Mouse (Mus musculus) ovary, adult 18-20 months (tissue): Measurements from ENCODE around the gene Tspoap1.

Experiments used
- DNase-seq: peaks from one replicate; pipeline ENCODE4 v3.0.0; 2022; ENCODE audit warnings: low spot score, mixed read lengths

Gene Tspoap1

DNA sequence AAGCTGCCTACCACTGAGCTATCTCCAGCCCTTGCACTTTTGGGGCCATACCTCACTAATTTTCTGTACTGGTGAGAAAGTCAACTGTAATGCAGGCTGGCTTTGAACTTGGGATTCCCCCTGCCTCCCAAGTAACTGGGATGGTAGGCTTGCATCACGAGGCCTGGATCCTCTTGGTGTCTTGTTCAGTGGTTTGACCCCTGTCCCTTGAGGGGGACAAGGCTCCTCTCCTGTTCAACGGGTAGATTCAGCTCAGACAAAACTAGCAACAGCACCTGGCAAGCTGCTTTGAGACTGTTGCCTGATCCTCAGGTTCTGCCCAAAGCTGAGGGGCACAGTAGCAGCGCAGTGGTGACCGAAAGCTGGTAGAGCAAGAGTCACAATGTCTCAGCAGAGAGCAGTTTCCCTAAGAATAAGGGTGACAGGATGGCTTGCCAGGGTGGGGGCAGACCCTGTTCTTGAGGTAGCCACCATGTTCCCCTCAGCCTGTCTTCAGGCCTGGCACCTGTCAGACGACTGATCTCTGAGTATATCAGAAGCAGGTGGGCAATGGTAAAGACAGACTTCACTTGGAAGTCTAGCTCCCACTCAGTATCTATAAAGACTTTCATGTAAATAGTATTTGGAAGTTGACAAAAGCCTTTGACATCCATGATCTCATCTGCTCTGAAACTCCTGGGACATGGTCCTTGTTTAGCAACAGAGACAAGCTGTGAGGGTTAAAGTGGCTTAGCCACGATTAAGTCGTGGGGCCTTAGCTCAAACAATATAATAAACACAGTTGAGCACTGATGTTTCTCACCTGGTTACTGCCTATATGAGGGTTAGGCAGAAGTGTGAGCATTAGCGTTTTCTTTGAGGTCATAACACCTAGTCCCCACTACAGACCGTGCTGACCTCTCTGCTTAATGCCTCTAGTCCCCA lies 14.4 kb upstream of the Tspoap1 start:
- no peak for DNase-seq

DNA sequence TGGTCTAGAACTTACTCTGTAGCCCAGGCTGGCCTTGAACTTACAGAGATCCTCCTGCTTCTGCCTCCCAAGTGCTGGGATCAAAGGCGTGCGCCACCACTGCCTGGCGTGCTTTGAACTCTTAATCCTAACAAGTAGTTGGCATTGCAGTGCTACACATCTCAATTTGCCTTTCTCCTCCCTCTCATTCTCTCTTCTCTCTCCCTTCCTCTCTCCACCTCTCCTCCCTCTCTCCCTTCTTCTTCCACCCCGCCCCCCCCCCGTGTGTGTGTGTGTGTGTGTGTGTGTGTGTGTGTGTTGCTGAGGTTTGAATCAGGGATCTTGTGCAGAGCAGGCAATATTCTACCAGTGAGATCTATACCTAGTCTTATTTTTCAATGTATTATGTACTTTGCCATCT lies 13.0 kb upstream of the Tspoap1 start:
- no peak for DNase-seq

DNA sequence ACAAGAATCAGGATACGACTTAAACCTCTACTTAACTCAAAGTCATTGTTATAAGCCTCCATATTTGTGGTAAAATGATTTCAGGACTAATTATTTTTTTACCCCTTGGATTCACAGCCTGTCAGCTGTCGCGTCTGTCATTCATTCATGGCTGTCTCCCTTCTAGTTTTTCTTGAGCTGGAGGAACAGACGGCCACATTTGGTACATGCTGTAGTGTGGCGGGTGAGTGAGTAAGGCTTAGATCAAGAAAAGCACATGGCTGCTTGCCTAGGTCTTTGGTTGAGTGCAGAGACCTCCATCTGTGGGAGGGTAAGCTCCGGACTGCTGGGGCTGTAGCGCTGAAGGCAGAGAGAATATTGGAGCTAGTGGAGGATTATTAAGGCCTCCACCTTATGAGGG lies 12.6 kb upstream of the Tspoap1 start:
- no peak for DNase-seq

DNA sequence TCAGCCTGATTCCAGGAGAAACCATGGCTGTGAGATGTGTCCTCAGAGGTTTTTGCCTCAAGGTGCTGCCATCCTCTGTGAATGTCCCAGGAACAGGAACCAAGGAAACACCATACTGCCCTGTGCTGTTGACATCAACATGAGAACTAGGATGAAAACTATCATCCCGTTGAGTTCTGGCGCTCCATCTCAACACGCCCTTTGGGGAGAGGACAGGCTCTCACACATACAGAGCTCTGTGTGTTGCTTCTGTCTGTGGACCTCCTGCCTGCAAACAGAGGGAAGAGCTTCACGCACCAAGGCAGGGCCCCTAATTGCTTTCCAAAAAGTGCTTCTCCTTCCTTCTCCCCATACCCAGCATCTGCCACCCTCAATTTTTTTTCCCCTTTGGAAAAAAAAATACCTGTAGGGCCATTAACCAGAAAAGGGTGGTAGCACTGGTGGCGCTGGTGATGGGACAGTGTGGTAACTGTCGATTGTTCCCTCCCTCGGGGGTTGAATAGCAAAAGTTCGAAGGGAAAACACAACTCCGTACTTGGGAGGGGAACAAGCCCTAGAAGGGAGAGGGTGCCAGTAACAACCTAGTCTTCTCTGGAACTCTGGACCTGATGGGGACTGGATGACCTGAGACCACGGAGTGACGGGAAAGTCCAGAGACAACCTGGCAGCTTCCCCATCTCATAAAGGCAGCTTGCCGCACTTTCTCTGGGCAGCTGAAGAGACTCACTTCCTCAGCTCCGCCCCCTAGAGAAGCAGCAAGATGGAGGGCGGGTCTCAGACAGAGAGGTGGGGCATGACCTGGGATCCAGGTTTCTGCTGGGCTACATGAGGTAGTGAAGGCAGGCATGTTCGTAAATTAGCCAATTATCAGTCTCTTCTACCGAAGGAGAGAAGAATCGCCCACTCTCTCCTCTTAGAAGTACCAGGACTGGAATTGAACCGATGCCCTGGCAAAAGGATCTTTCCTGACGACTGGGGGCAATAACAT lies 11.9 kb upstream of the Tspoap1 start:
- DNase-seq, result no peak

DNA sequence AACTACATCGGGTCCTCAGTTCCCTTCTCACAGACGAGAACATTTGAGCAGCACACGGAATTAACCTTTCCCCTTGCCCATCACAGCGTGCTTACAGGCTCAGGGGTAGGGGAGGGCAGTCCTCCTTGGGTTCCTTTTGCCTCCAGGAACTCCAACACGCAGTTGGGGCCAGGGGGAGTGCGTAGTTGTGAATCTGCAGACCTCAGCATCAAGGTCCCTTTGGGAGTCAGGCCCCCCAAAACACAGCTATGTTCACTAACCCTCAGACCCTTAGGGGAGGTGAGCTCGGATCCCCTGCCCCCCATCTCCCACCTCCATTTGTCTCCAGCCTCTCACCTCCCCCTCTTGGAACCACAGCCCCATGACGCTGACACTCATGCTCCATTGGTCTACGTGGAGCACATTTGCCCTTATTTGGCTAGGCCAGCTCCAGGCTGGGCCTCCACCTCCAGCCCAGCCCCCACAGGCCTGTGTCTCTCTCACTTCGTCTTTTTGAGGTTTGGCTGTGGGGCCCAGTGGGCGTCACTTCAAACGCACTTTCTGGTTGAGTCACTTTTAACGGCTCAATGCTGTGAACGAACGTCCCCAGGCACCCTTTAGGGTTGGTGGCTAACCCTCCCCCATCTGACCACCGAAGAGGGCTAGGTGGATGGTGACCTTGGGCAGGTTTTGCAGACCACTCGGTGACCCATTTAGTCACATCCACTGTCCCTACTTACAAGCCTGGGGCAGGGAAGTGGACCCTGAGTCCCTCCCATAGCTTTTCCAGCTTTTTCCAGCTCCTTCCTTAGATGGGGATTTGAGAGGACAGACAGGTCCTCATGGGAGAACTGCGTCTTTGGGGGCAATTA lies 10.9 kb upstream of the Tspoap1 start:
- no peak for DNase-seq

DNA sequence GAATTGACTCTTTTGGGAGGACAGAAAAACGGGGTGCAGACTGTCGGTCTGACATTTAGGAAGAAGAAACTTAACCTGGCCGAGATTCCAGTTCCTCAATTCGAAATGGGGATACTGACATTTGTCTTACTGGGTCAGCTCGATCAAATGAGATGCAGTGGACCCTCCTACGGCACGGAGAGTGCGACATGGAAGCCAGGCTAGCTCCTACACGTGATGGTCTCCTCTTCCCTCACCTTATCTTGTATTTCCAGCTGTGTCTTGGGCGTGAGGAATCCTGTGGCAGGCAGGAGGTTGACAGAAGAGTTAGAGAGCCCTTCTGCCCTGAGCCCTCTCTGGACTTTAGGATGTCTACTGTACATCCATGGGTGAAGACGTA lies 10.3 kb upstream of the Tspoap1 start:
- no peak for DNase-seq

DNA sequence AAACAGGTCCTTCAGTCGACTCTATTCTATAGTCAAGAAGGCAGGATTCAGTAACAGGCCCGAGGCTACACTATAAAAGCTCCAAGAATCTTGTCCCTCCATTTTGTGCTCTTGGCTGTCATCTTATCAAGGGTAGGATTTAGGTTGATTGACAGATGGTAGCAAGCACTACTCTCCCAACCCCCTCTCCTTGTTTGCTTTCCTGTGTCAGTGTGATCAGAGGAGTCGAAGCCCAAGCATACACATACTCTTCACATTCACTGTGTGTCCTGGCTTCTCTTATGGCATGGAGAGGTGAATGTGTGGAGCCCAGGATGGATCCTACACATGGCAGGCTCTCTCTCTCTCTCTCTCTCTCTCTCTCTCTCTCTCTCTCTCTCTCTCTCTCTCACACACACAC lies 9.8 kb upstream of the Tspoap1 start:
- no peak for DNase-seq

DNA sequence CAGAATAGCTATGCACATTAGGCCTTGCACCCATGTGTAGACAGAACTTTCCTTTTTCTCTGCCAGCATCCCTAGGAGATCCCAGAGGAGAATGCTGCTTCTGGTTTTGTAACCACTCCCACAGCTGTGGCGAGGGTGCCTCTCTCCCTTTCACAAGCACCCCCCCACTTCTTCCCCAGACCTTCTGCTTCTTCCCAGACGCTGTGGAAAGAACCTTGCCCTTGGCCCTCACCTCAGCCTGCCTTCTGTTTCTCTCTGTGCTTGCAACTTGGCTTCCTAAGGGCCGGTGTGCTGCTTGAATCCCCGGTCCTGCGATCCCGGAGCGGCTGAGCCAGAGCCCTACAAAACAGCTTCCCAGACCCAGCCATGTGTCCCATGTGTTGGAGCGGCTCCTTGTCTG lies 9.3 kb upstream of the Tspoap1 start:
- DNase-seq, result no peak

DNA sequence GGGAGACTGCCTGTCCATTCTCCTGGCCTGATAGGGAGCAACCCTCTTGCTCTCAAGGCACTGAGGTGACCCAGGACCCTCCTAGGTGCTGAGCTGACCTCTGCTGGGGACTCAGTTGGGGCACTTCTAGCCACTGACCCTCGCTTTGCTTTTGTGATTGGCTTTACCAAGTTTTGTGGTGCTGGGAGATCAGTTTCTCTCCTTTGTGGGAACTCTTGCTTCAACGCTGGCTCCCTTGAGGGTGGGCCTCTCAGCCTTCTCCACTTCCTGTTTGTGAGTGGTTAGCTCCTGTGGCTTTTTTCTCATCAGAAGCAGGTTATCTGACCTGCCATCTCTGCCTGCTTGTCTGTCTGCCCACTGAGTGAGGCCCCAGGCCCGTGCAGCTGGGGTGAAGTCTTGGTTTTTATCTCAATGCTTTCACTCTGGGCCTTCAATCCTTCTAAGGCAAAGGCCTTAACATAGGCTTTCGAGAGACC lies 8.8 kb upstream of the Tspoap1 start:
- DNase-seq, result no peak

DNA sequence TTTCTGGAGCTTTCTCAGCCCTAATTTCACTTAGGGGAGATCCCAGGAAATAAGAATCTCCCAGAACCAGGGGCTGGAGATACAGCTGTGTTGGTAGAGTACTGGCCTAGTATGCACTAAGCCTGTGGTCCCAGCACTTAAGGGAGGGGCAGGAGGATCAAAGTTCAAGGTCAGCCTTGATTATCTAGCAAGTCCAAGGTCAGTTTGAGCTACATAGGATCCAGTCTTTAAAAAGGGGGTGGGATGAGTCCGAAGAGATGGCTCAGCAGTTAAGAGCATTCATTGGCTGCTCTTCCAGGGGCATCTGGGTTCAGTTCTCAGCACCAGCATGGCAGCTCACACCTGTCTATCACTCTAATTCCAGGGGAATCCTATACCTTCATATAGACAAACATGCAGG lies 8.0 kb upstream of the Tspoap1 start:
- DNase-seq, result no peak

DNA sequence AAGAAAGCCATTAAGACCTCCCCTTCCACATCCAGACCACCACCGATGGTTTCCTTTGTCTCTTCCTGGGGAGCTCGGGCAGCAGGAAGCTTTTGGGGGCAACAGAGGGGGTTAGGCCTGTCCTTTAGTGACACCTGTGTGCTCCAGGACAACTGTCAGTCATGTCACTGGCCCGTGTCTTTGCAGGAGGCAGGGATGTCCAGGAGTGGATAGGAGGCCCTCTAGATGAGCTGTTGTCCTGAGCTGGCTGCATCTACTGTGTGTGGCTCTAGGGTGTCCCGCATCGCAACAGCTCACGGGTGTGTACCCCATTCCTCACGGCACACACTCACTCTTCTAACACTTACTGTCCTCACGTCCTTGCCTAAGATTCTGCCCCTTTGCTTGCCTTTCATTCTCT lies 7.1 kb upstream of the Tspoap1 start:
- DNase-seq, result no peak

DNA sequence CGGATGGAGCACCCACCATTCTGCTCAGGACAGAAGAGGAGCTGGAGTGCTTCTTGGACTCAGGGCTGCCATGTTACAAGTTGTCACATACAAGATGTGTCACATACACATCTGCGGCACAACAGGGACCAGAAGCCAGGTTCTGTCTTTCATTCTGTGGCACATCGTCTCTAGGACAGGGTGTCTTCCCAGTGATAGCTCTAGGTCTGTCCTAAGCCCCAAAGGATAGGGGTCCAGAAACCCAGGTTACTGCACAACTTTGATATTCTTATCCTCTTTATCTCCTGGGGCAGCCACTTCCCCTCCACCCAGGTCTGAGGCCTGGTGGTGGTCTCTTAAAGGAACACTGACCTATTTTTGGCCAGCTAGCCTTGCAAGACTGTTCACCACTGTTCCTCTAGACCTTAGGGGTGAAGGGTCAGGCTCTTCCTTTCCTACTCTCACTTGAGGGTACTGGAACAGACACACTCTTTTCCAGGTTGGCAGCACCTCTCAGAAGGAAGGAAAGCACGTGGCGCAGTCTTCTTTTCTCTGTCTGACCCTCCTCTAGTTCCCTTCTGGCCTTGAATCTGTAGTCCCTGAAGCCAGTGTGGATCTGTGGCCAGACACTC lies 6.3 kb upstream of the Tspoap1 start:
- DNase-seq, result no peak

DNA sequence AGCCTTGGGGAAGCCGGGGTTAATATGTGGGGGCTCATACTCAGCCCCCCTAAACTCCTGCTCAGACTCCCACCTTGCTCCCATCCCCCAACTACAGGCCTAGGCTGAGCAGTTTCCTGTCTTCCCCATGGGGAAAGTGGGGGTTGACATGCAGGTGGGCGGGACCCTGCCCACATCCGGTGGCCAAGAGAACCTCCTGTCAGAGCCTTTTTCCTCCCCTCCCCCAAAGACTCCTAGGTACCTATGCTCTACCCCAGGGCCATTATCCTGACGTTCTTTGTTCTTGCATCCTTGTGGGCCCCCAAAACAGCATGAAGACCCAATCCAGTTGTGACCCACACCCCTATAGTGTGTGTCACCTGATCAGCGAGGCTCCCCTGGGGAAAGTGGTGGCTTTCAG lies 5.7 kb upstream of the Tspoap1 start:
- no peak for DNase-seq

DNA sequence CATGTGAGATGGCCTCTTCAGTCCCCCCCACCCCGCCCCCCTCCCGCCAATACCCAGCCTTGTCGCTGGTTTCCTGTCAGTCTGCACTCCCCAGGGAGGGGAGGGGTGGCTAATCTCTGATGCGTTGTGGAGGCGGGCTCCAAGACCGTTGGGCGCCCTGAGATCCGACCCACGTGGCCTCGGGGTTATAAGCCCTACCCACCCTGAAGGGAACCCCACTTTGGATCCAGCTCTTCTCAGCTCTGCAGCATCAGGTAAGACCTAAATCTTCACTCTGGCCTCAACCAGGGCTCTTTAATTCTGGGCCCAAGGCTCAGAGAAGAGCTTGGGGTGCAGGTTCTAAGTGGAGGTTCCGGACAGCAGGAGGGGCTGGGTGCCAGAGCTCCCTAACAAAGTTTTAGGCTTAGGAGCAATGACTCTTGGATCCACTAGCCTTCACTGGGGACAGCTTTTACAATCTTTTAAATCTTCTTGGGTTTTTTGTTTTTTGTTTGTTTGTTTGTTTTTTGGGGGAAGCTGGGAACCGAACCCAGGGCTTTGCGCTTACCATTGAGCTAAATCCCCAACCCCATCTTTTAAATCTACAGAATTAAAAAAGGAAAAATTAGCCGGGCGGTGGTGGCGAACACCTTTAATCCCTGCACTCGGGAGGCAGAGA lies 4.9 kb upstream of the Tspoap1 start:
- no peak for DNase-seq

DNA sequence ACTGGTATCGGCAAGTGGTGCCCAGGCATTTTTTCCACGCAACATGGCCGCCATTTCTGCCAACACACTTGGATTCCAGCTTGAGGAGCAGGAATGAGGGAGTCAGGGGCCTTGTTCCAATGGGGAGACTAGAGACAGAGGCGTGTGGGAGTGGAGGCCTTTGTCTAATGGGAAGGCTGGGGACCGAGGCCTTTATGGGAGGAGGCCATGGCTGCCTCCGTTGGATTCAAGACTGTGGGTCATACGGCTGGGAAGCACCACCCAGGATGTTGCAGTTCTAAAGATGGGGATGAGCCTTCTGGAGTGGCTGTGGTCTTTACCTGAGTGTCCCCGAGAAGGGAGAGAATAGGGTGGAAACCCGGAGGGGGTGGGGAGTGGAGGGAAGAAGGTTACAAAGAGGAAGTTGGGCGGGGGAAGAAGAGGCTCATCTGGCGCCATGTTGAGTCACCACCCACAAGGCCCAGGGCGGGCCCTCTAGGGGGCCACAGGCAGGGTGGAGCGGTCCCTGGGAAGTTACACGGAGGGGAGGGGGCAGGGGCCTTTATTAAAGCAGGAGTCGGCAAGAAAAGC lies 4.0 kb upstream of the Tspoap1 start:
- DNase-seq, result no peak

DNA sequence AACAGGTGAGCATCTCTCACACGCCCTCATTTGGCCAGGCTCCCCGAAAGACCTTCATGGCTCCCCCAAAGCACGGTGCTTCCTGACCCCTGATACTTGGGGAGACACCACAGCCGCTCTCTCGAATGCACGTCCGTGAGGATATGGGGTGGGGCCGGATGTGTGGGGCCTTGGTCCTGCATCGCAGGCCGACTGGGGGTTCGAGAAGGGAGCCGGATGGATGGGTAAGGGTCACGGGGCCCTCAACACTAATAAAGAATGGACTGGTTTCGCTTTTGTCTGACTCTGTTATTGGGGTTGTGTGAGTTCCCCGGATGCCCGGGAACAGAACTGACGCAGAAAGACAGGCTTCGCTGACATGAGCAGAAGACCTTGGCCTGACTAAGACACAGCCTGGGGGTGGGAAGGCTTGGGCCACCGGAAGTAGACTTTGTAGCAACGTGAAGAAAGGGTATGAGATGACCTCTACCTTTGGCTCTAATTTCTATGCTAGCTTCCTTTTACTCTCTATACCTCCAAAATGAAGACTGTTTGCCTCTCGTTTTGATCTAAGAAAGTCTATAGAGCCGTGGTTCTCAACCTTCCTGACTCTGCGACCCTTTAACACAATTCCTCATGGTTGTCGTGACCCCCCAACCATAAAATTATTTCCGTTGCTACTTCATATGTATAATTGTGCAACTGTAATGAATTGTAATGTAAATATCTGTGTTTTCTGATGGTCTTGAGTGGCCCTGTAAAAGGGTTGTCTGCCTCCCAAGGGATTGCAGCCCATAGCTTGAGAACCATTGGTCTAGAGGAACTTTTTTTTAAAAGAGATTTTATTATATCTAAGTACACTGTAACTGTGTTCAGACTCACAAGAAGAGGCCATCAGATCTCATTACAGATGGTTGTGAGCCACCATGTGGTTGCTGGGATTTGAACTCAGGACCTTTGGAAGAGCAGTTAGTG lies 3.1 kb upstream of the Tspoap1 start:
- no peak for DNase-seq

DNA sequence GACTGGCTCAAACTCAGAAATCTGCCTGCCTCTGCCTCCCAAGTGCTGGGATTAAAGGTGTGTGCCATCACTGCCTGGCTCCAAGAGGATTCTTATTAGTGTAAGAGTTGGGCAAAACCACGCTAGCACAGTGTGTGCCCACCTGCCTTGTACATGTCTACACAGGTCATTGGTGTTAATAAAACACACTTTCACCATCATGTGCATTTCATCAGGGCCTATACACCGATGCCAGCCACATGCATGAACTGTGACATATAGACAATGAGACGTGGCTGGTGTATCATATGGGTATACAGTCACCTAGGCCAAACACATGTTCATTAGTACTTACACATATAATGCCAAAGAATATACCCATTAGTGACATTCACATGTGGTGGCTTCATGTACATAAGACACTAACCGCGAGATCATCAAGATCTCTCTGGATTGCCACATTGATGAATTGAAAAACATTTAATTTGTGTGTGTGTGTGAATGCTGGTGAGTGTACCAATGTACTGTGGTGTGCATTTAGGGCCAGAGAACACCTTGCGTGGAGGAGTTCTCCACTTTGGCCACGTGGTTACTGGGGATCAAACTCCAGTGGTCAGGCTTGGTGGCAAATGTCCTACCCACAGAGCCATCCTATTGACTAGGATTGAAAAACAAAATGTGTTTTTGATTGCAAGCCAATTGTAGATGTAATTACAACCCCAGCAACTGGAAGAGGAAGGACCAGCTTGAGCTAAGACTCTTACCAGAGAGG lies 2.0 kb upstream of the Tspoap1 start:
- DNase-seq, result no peak

DNA sequence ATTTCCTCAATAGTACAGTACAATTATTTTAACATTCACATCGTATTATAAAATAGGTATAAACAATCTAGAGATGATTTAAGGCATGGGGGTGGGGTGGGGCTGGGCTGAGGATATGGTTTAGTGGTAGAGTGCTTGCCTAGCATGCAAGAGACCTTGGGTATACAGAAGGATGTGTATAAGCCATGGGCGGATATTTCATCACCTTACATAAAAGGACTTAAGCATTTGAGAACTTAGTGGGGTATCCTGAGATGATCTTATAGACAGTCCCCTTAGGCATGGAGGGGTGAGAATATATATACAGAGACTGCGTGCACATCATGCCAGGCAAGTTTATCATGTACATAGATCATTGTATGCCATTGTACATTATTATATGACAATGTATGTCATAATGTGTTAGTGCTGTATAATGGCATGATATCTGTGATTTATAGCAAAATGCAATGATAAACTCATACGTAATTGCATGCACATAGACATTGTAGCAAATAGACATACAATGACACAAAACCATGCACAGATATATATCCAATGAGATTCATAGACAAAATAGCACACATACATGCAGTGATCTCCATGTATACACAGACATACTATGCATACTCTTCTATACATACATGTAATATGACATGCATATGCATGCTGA lies 1.3 kb upstream of the Tspoap1 start:
- DNase-seq, result no peak
